Mouse (Mus musculus) cerebellum, adult (tissue): ENCODE data around the gene Trip12.

Experiments
- ATAC-seq: cut with Nextera tagmentation; 2 replicates; pipeline ENCODE4 v1.9.2; 2017; ENCODE audit warnings: mild to moderate bottlenecking, moderate library complexity, mixed read lengths; ENCODE audit not compliant: insufficient number of reproducible peaks, low FRiP score, low TSS enrichment

Trip12 gene

DNA sequence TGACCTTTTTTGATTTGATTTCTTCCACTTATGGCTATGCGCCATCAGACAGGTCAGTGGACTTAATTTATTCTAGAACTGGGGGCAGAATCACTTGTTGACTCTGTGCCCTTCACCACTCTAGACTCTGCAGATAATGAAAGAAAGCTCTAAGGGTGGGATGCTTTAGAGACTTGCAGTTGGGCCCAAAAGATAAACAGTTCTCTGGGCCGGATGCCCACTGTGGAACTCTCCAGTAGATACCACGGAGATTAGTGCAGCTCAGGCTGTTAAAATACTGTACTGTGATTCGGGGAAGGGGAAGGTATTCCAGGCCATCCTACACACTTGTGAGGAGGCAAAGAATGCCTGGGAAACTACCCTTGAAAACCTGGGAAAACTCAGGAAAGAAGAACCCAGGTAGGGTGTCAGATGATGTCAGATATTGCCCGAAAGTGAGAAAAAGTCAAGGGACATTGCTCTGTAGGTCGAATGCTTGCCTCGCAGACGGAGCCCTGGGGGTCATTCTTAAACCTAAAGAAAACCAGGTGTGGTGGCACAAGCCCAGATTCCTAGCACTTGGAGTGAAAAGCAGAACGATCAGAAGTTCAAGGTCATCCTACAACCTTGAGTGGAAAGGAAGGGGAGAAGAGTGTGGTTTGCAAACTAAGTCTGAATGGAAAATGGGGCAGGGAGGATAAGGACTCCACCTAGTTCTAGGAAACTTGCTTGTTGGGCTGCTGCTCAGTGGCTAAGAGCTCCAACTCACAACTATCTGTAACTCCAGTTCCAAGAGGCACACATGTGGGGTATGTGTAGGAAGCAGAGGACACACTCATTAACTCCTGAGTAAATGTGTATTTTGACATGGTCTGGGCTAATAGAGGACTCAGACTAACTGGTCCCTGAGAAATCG lies 20.3 kb upstream of the Trip12 start:
- ATAC-seq = no peak

- no peak for ATAC-seq
Measured at GRCm38 (mm10) chr1:84859597-84859996, 19.3 kb upstream of the Trip12 start.

- ATAC-seq = no peak
Measured at GRCm38 (mm10) chr1:84855756-84856155, 15.4 kb upstream of the Trip12 start.

- no peak for ATAC-seq
Measured at GRCm38 (mm10) chr1:84854966-84855365, 14.7 kb upstream of the Trip12 start.

DNA sequence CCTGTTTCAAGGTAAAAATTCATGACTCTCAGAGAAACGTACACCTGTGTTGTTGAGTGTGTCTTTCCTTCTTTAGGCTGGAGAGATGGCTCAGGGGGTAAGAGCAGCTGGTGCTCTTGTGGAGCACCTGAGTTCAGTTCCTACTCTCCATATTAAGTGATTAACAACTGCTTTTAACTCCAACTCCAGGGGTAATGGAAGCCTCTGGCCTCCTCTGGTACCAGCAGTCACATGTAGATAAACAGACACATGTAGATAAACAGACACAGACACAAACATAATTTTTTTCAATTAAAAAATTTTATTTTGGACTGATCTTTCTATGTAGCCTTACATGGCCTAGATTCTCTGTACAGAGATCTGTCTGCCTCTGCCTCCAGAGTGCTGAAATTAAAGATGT lies 13.4 kb upstream of the Trip12 start:
- no peak for ATAC-seq

GRCm38 (mm10) chr1:84851512-84852235 lies 11.4 kb upstream of the Trip12 start:
- no peak for ATAC-seq

DNA sequence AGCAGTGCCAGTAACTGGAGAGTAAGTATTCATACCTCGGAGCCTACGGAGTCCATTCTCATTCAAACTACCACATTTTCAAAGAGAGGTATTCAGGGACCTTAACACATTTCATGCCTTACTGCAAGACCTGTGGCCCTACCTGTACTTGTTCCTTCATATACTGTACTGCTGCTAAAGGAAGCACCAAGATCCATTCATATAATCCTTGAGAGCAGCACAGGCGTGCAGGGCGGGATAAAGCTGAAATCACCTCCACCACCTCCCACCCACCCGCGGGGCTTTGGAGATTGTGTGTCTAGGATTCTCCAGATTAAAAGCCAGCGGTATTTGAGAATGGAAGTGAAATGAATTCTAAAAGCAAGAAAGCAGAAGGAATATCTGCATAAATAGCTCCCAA lies 10.2 kb upstream of the Trip12 start:
- no peak for ATAC-seq

DNA sequence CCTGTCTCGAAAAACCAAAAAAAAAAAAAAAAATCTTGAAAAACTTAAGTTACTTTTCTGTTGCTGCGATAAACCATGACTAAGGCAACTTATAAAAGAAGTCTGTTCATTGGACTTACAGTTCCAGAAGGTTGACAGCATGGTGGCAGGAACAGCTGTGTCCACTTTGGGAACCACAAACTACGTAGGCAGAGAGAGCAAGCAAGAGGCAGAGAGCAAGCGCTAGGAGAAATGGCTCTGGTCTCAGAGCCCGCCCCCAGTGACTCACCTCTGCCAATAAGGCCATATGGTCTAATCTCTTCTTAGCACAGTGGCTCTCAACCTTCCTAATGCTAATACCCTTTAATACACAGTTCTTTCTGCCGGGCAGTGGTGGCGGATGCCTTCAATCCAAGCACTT lies 9.5 kb upstream of the Trip12 start:
- no peak for ATAC-seq

GRCm38 (mm10) chr1:84848801-84849455 lies 8.6 kb upstream of the Trip12 start:
- no peak for ATAC-seq

DNA sequence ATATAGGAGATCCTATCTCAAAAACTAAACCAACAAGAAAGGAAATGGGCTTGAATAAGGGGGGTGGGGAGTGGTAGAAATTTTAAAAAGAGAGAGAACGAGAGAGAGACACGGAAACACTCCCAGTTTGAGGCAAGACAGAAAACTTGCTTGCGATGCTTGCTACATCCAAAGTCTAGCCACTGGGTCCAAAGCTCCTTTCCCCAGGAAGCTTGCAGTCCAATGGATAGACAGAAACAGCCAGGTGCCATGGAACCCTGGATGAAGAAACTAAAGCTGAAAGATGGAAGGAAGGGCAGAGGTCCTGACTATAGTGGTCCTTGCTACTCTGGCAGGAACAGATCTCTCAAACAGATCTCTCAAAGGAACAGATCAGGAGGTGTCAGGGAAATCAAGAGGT lies 8.0 kb upstream of the Trip12 start:
- ATAC-seq = no peak

DNA sequence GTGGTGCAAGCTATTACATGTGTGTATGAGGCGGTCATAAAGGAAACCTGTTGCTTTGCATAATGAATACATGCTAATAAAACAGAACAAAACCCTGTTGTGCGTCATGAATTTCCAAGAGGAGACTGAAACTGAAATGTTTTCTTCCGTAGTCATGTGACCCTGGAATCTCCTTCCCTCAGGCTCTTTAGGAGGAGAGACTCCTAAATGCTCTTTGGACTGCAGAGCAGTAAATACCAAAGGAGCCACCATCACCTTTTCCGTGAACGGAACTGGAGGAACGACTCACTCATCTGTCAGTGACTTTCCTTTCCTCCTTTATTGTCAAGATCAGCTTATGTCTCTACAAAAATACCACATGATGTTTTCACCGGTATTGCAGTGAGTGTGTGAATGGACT lies 7.4 kb upstream of the Trip12 start:
- no peak for ATAC-seq

GRCm38 (mm10) chr1:84843366-84843765 lies 3.0 kb upstream of the Trip12 start:
- ATAC-seq = no peak

DNA sequence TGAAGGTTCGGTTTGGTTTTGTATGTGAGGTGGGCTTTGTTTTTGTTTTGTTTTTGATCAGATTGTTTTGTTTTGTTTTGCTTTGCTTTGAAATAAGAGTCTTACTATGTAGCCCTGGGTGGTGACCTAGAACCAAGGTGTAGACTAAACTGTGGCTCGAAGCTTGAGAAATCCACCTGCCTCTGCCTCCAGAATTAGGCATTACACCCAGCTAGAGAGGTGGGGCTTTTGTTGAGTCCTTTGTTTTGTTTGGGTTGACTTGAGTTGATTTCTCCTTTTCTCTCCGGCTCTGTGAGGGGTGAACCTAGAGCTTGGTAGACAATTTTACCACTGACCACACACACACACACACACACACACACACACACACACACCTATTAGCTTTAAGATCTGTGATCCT lies 745 bp upstream of the Trip12 start:
- no peak for ATAC-seq

DNA sequence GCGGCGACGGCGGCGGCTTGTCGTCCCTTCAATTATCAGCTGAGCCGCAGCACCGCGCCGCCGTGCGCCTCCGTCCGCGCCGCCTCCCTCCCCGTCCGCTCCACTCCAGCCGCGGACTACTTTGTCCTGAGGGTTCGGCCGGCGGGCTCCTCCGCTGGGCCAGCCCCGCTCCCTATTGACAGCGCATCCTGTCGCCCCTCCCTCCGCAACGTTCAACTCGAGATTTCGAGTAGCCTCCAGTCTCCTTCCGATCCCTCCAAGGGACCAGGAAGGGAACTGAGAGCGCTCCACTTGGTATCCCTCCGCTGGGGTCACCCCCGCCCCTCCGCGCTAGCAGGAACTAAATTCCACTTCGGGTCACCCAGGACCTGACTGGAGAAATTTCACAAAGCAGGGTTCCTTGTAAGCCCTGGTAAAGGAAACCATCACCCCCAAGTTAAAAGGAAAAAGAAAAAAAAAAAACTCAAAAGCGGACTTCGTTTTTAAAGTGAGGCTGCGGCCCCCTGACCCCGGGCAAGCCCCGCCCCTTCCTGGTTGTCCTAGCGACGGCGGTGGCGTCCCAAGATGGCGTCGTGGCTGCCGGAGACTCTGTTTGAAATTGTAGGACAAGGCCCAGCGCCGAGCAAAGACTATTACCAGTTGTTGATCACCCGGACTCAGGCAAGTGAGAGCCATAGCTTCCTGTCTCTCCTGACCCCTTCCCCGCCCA lies 853 bp downstream of the Trip12 start, which contains the start of gene Fbxo36:
Gene Fbxo36, plus strand, starts transcription at position 533 of the 709 bp plus-strand sequence.
- peak; percentile 80 for ATAC-seq

- ATAC-seq = peak; percentile 26; the same call in 1 of the 2 replicates
Measured at GRCm38 (mm10) chr1:84838621-84839151, 1.6 kb downstream of the Trip12 start.

- ATAC-seq = no peak
Measured at GRCm38 (mm10) chr1:84838156-84838555, 2.2 kb downstream of the Trip12 start.

DNA sequence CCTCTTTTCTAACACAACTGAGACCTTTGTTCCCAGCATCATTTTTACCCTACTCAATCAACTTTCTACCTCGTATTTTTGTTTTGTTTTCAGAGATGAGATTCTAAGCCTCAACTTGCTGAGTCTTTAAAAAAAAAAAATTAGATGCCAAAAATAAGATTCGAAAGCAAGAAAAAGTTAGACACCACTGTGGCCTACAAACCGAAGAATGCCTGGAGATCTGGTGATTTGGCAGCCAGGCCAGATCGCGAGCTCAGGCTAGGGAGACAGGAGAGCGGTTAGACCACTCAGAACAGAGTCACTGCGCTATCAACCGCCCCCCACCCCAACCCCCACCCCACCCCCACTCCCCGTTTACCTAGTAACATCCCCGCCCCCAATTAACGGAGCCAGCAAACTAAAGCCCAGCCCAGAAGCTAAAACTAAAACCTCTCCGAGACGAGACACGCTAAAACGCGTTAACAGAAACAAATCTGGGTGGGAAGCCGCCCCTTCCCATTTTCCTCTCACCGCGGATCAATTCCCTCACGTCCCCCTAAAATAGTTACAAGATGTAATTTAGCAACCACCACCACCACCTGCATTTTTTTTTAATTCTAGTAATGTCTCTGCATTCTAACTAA lies 2.7 kb downstream of the Trip12 start:
- ATAC-seq = no peak

DNA sequence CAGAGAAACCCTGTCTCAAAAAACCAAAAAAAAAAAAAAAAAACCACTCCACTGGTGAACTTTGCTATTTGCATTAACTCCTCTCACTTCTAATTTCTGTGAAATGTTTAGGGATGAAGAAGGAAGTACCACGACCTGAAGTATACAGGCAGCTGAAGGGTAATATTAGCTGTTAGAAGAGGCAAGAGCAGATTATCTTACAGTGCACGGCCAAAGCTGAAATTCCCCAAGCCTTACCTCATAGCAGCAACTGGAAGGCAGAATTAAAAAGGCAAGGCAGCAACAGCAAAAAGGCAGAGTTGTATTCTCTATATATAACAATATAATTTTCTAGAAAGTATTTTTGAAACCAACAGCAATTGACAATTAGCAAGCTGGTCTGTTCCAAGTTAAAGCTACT lies 15.2 kb downstream of the Trip12 start:
- no peak for ATAC-seq

GRCm38 (mm10) chr1:84817596-84817995 lies 22.7 kb downstream of the Trip12 start:
- ATAC-seq = no peak

GRCm38 (mm10) chr1:84803788-84804187 lies 36.5 kb downstream of the Trip12 start:
- ATAC-seq = no peak
